Mouse (Mus musculus): ENCODE data around the gene Lgr6. TPM values are rescaled to one million over a fixed set of nuclear protein-coding genes. Genes with fewer than 3 reads are reported as not detected.
"Not testable (repeated sequence)": the region's sequence is repeated elsewhere in the genome, so short reads cannot be mapped to it uniquely, and the experiment has no call there.

The Lgr6 gene
- polyA plus RNA-seq, 1 experiment from 2014 or later, result 0.19 TPM

GRCm38 (mm10) chr1:135124573-135125363, 19.7 kb upstream of the Lgr6 start:
- DNase-seq (ENCODE audit: low spot score), result no peak
- H3K4me3 ChIP-seq (ENCODE audit: low read depth, low read length), result no peak overlapping the region
- no peaks in the 10 kb centered on the region for H3K36me3 ChIP-seq (ENCODE audit: control insufficient read depth, insufficient read depth, low read length)
- peaks cover 2% of the 10 kb centered on the region; the same call in 1 of the 2 replicates for H3K27me3 ChIP-seq (ENCODE audit: control insufficient read depth, insufficient read depth, low read length)
- H3K4me1 ChIP-seq (replicated peaks; ENCODE audit: control insufficient read depth, insufficient read depth, low read length), result peaks cover 2% of the 10 kb centered on the region; the same call in 1 of the 2 replicates
- no peak for ATAC-seq (ENCODE audit: low FRiP score)
- WGBS, result 91% methylated on average over 8 of the region's 8 CpGs
- H3K9ac ChIP-seq (ENCODE audit: low read depth, low read length), result no peak overlapping the region
- no peak overlapping the region for H3K27ac ChIP-seq (ENCODE audit: low read depth, low read length)
- H3K9me3 ChIP-seq (ENCODE audit: control insufficient read depth, low read length), result no peaks in the 10 kb centered on the region
- H3K4me2 ChIP-seq (replicated peaks; ENCODE audit: low read depth, low read length), result no peak overlapping the region

- Histone ChIP-seq H3K4me2 (replicated peaks; ENCODE audit: low read depth, low read length) (no peak overlapping the region), H3K9me3 (ENCODE audit: control insufficient read depth, low read length) (no peaks in the 10 kb centered on the region), H3K4me1 (replicated peaks; ENCODE audit: control insufficient read depth, insufficient read depth, low read length) (no peaks in the 10 kb centered on the region), H3K27me3 (ENCODE audit: control insufficient read depth, insufficient read depth, low read length) (no peaks in the 10 kb centered on the region), H3K36me3 (ENCODE audit: control insufficient read depth, insufficient read depth, low read length) (no peaks in the 10 kb centered on the region), H3K27ac (ENCODE audit: low read depth, low read length) (no peak overlapping the region), H3K4me3 (ENCODE audit: low read depth, low read length) (no peak overlapping the region), H3K9ac (ENCODE audit: low read depth, low read length) (no peak overlapping the region)
- ATAC-seq (ENCODE audit: low FRiP score) (no peak), DNase-seq (ENCODE audit: low spot score) (peak; percentile 75)
- 12% methylated on average over 8 of the region's 8 CpGs for WGBS
These were observed 7.6 kb upstream of the Lgr6 start for GRCm38 (mm10) chr1:135112661-135113060.

- not testable (repeated sequence) for H3K4me2 ChIP-seq (replicated peaks; ENCODE audit: low read depth, low read length); ATAC-seq (ENCODE audit: low FRiP score); H3K4me1 ChIP-seq (replicated peaks; ENCODE audit: control insufficient read depth, insufficient read depth, low read length); DNase-seq (ENCODE audit: low spot score); H3K9ac ChIP-seq (ENCODE audit: low read depth, low read length); H3K27me3 ChIP-seq (ENCODE audit: control insufficient read depth, insufficient read depth, low read length); H3K4me3 ChIP-seq (ENCODE audit: low read depth, low read length); H3K9me3 ChIP-seq (ENCODE audit: control insufficient read depth, low read length); H3K27ac ChIP-seq (ENCODE audit: low read depth, low read length); H3K36me3 ChIP-seq (ENCODE audit: control insufficient read depth, insufficient read depth, low read length)
- 53% methylated on average over 4 of the region's 5 CpGs for WGBS
These were observed 6.2 kb upstream of the Lgr6 start for GRCm38 (mm10) chr1:135111271-135111670.

- peaks cover 11% of the 10 kb centered on the region for H3K27me3 ChIP-seq (ENCODE audit: control insufficient read depth, insufficient read depth, low read length)
- H3K4me3 ChIP-seq (ENCODE audit: low read depth, low read length), result no peak overlapping the region
- no peak overlapping the region for H3K9ac ChIP-seq (ENCODE audit: low read depth, low read length)
- DNase-seq (ENCODE audit: low spot score) (peak; percentile 88), ATAC-seq (ENCODE audit: low FRiP score) (no peak)
- H3K9me3 ChIP-seq (ENCODE audit: control insufficient read depth, low read length), result no peaks in the 10 kb centered on the region
- H3K4me1 ChIP-seq (replicated peaks; ENCODE audit: control insufficient read depth, insufficient read depth, low read length), result no peaks in the 10 kb centered on the region
- 21% methylated on average over 6 of the region's 6 CpGs for WGBS
- no peak overlapping the region for H3K4me2 ChIP-seq (replicated peaks; ENCODE audit: low read depth, low read length)
- H3K27ac ChIP-seq (ENCODE audit: low read depth, low read length), result no peak overlapping the region
- H3K36me3 ChIP-seq (ENCODE audit: control insufficient read depth, insufficient read depth, low read length), result no peaks in the 10 kb centered on the region
These were observed 5.0 kb upstream of the Lgr6 start for GRCm38 (mm10) chr1:135110075-135110474.

- 34% methylated on average over 6 of the region's 6 CpGs for WGBS
- no peak overlapping the region for H3K4me3 ChIP-seq (ENCODE audit: low read depth, low read length)
- peaks cover 26% of the 10 kb centered on the region for H3K27me3 ChIP-seq (ENCODE audit: control insufficient read depth, insufficient read depth, low read length)
These were observed 3.5 kb upstream of the Lgr6 start for GRCm38 (mm10) chr1:135108611-135109010.

GRCm38 (mm10) chr1:135105951-135106350, 875 bp upstream of the Lgr6 start:
- no peaks in the 10 kb centered on the region for H3K4me1 ChIP-seq (replicated peaks; ENCODE audit: control insufficient read depth, insufficient read depth, low read length)
- H3K9ac ChIP-seq (ENCODE audit: low read depth, low read length), result no peak overlapping the region
- no peak overlapping the region for H3K4me2 ChIP-seq (replicated peaks; ENCODE audit: low read depth, low read length)
- H3K9me3 ChIP-seq (ENCODE audit: control insufficient read depth, low read length), result no peaks in the 10 kb centered on the region
- no peak overlapping the region; the same call in 1 of the 2 replicates for H3K4me3 ChIP-seq (ENCODE audit: low read depth, low read length)
- WGBS, result 1% methylated on average over 8 of the region's 8 CpGs
- H3K27ac ChIP-seq (ENCODE audit: low read depth, low read length), result no peak overlapping the region
- no peak for ATAC-seq (ENCODE audit: low FRiP score)
- H3K36me3 ChIP-seq (ENCODE audit: control insufficient read depth, insufficient read depth, low read length), result no peaks in the 10 kb centered on the region
- DNase-seq (ENCODE audit: low spot score), result peak; percentile 80
- peaks cover 31% of the 10 kb centered on the region for H3K27me3 ChIP-seq (ENCODE audit: control insufficient read depth, insufficient read depth, low read length)

More at GRCm38 (mm10) chr1:135108611-135109010, 3.5 kb upstream of the Lgr6 start:
- DNase-seq (ENCODE audit: low spot score) (peak; percentile 61), ATAC-seq (ENCODE audit: low FRiP score) (no peak)
- H3K27ac ChIP-seq (ENCODE audit: low read depth, low read length), result no peak overlapping the region
- no peak overlapping the region for H3K4me2 ChIP-seq (replicated peaks; ENCODE audit: low read depth, low read length)
- no peaks in the 10 kb centered on the region for H3K4me1 ChIP-seq (replicated peaks; ENCODE audit: control insufficient read depth, insufficient read depth, low read length)
- no peak overlapping the region for H3K9ac ChIP-seq (ENCODE audit: low read depth, low read length)
- H3K9me3 ChIP-seq (ENCODE audit: control insufficient read depth, low read length), result no peaks in the 10 kb centered on the region
- no peaks in the 10 kb centered on the region for H3K36me3 ChIP-seq (ENCODE audit: control insufficient read depth, insufficient read depth, low read length)

- Histone ChIP-seq H3K4me1 (replicated peaks; ENCODE audit: control insufficient read depth, insufficient read depth, low read length) (no peaks in the 10 kb centered on the region), H3K27me3 (ENCODE audit: control insufficient read depth, insufficient read depth, low read length) (peaks cover 24% of the 10 kb centered on the region), H3K36me3 (ENCODE audit: control insufficient read depth, insufficient read depth, low read length) (no peaks in the 10 kb centered on the region), H3K27ac (ENCODE audit: low read depth, low read length) (no peak overlapping the region), H3K4me2 (replicated peaks; ENCODE audit: low read depth, low read length) (no peak overlapping the region), H3K9me3 (ENCODE audit: control insufficient read depth, low read length) (no peaks in the 10 kb centered on the region), H3K9ac (ENCODE audit: low read depth, low read length) (no peak overlapping the region), H3K4me3 (ENCODE audit: low read depth, low read length) (no peak overlapping the region)
- DNase-seq (ENCODE audit: low spot score) (no peak), ATAC-seq (ENCODE audit: low FRiP score) (no peak)
- WGBS, result 49% methylated on average over 7 of the region's 7 CpGs
These were observed 4.7 kb downstream of the Lgr6 start for GRCm38 (mm10) chr1:135100400-135100799.

- H3K9me3 ChIP-seq (ENCODE audit: control insufficient read depth, low read length), result no peaks in the 10 kb centered on the region
- ATAC-seq (ENCODE audit: low FRiP score) (no peak), DNase-seq (ENCODE audit: low spot score) (no peak)
- H3K36me3 ChIP-seq (ENCODE audit: control insufficient read depth, insufficient read depth, low read length), result no peaks in the 10 kb centered on the region
- no peak overlapping the region for H3K9ac ChIP-seq (ENCODE audit: low read depth, low read length)
- peaks cover 4% of the 10 kb centered on the region for H3K27me3 ChIP-seq (ENCODE audit: control insufficient read depth, insufficient read depth, low read length)
- H3K4me3 ChIP-seq (ENCODE audit: low read depth, low read length), result no peak overlapping the region
- no peak overlapping the region for H3K27ac ChIP-seq (ENCODE audit: low read depth, low read length)
- no peaks in the 10 kb centered on the region for H3K4me1 ChIP-seq (replicated peaks; ENCODE audit: control insufficient read depth, insufficient read depth, low read length)
- H3K4me2 ChIP-seq (replicated peaks; ENCODE audit: low read depth, low read length), result no peak overlapping the region
- WGBS, result 87% methylated on average over 7 of the region's 7 CpGs
These were observed 6.6 kb downstream of the Lgr6 start for GRCm38 (mm10) chr1:135098441-135098840.

GRCm38 (mm10) chr1:135097441-135097840, 7.6 kb downstream of the Lgr6 start:
- WGBS, result 91% methylated on average over 6 of the region's 6 CpGs
- H3K36me3 ChIP-seq (ENCODE audit: control insufficient read depth, insufficient read depth, low read length), result no peaks in the 10 kb centered on the region
- no peak overlapping the region for H3K4me3 ChIP-seq (ENCODE audit: low read depth, low read length)

More at GRCm38 (mm10) chr1:135097441-135097840, 7.6 kb downstream of the Lgr6 start:
- H3K9ac ChIP-seq (ENCODE audit: low read depth, low read length), result no peak overlapping the region
- H3K27me3 ChIP-seq (ENCODE audit: control insufficient read depth, insufficient read depth, low read length), result no peaks in the 10 kb centered on the region; the same call in none of the 2 replicates
- H3K4me1 ChIP-seq (replicated peaks; ENCODE audit: control insufficient read depth, insufficient read depth, low read length), result no peaks in the 10 kb centered on the region
- no peak for DNase-seq (ENCODE audit: low spot score)
- H3K4me2 ChIP-seq (replicated peaks; ENCODE audit: low read depth, low read length), result no peak overlapping the region
- H3K9me3 ChIP-seq (ENCODE audit: control insufficient read depth, low read length), result no peaks in the 10 kb centered on the region
- no peak for ATAC-seq (ENCODE audit: low FRiP score)
- no peak overlapping the region for H3K27ac ChIP-seq (ENCODE audit: low read depth, low read length)

All from hindbrain, embryonic 11.5 days (tissue).